Mouse (Mus musculus): ENCODE measurements around the gene Hba-a1. TPM values are rescaled to one million over a fixed set of nuclear protein-coding genes. Genes with fewer than 3 reads are reported as not detected.
"Not testable (repeated sequence)": the region's sequence is repeated elsewhere in the genome, so short reads cannot be mapped to it uniquely, and the experiment has no call there.

The Hba-a1 gene
- total and polyA plus RNA-seq, 2 experiments from 2014 or later, result 405 to 490 TPM

DNA sequence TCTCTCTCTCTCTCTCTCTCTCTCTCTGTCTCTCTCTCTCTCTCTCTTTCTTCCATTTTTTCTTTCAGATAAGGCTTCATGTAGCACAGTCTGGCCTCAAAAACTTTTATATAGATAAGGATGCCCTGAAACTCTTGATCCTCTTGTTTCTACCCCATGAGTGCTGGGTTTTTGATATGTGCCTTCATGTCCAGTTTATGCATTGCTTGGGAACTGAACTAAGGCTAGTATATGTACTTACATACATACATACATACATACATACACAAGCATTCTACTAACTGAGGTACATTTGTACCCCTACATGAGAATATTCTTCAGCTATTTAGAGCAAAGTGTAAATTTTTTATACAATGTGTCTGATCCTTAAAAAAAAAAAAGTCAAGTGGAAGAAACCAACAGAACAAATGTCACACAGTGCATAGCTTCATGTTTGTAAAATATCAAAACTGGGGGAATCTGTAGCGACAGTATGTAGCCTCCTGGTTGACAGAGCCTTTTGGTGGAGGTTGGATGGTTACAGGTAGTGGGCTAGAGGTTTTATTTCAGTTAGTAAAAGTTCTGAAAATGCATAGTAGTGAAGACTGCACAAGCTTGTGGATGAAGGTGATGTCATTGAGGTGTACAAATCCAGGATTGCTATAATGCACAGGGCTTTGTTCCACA lies 14.7 kb downstream of the Hba-a1 start:
- ATAC-seq (no peak), DNase-seq (no peak)
- H3K36me3 ChIP-seq (ENCODE audit: insufficient read depth), result no peaks in the 10 kb centered on the region
- no peak overlapping the region for H3K9ac ChIP-seq
- WGBS, result 98% methylated on average over 1 of the region's 1 CpGs
- TF ChIP-seq CTCF (IDR thresholded peaks at IDR 0.05; ENCODE audit: low read depth), result no peak
- no peak overlapping the region for H3K4me3 ChIP-seq (ENCODE audit: low read depth, low read length)
- no peaks in the 10 kb centered on the region for H3K9me3 ChIP-seq (ENCODE audit: low read length)
- H3K4me1 ChIP-seq (ENCODE audit: insufficient read depth), result 0 out of 2 replicates have a peak, but pooled peaks cover 4% of the 10 kb centered on the region
- H3K27ac ChIP-seq (ENCODE audit: low read depth, low read length), result no peak overlapping the region
- no peak overlapping the region for H3K4me2 ChIP-seq (ENCODE audit: low read depth)
- no peaks in the 10 kb centered on the region for H3K27me3 ChIP-seq (ENCODE audit: insufficient read depth, low read length)

- H3K4me1 ChIP-seq (ENCODE audit: insufficient read depth), result peaks cover 7% of the 10 kb centered on the region; the same call in 1 of the 2 replicates
- WGBS, result 95% methylated on average over 2 of the region's 2 CpGs
- no peak overlapping the region for H3K4me3 ChIP-seq (ENCODE audit: low read depth, low read length)
- H3K36me3 ChIP-seq (ENCODE audit: insufficient read depth), result no peaks in the 10 kb centered on the region
- H3K9ac ChIP-seq, result no peak overlapping the region
- H3K4me2 ChIP-seq (ENCODE audit: low read depth), result no peak overlapping the region
- no peak for TF ChIP-seq CTCF (IDR thresholded peaks at IDR 0.05; ENCODE audit: low read depth)
- H3K9me3 ChIP-seq (ENCODE audit: low read length), result no peaks in the 10 kb centered on the region
- ATAC-seq, result no peak
- no peaks in the 10 kb centered on the region for H3K27me3 ChIP-seq (ENCODE audit: insufficient read depth, low read length)
- no peak for DNase-seq
- H3K27ac ChIP-seq (ENCODE audit: low read depth, low read length), result no peak overlapping the region
Observed at GRCm38 (mm10) chr11:32298532-32298918, 15.2 kb downstream of the Hba-a1 start.

DNA sequence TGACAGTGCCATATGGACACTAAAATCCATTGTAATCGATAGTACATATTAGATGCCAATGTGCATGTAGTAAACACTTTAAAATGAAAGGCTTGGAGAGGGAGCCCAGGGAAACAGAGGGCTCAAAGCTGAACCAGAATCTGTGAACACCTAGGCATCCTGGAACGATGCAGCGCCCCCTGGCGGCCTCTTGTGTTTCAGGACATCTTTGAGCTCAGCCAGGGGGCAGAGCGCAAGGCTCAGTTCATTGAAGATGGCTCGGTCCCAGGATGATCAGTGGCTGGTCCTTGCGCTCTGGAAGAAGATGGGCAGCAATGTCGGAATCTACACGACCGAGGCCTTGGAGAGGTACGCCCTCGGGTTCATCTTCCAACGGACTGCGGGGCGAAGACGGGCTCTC lies 16.6 kb downstream of the Hba-a1 start, which contains the start of gene Hbq1a:
TSS of gene Hbq1a (plus strand) at position 205 of the 400 bp plus-strand sequence.
- H3K9ac ChIP-seq; H3K4me1 ChIP-seq (ENCODE audit: insufficient read depth); H3K27me3 ChIP-seq (ENCODE audit: insufficient read depth, low read length); H3K27ac ChIP-seq (ENCODE audit: low read depth, low read length); H3K36me3 ChIP-seq (ENCODE audit: insufficient read depth); H3K9me3 ChIP-seq (ENCODE audit: low read length): not testable (repeated sequence)
- Histone ChIP-seq H3K4me2 (ENCODE audit: low read depth) (peak within 1 kb of the TSS; percentile 42), H3K4me3 (ENCODE audit: low read depth, low read length) (peak within 1 kb of the TSS; percentile 20; the same call in 1 of the 2 replicates)
- 6% methylated on average over 16 of the region's 16 CpGs for WGBS
- DNase-seq (peak; percentile 71), ATAC-seq (peak; percentile 76)
- peak; percentile 88 for TF ChIP-seq CTCF (IDR thresholded peaks at IDR 0.05; ENCODE audit: low read depth)

GRCm38 (mm10) chr11:32300279-32301267 lies 17.3 kb downstream of the Hba-a1 start:
- H3K9ac ChIP-seq, result no peak overlapping the region
- peak overlapping the region; percentile 20; the same call in 1 of the 2 replicates for H3K4me3 ChIP-seq (ENCODE audit: low read depth, low read length)
- no peaks in the 10 kb centered on the region for H3K27me3 ChIP-seq (ENCODE audit: insufficient read depth, low read length)
- ATAC-seq, result 0 out of 2 replicates have a peak, but pooled peaks have one; percentile 8
- peaks cover 7% of the 10 kb centered on the region; the same call in 1 of the 2 replicates for H3K4me1 ChIP-seq (ENCODE audit: insufficient read depth)
- H3K27ac ChIP-seq (ENCODE audit: low read depth, low read length), result no peak overlapping the region
- 60% methylated on average over 14 of the region's 17 CpGs for WGBS
- no peak for TF ChIP-seq CTCF (IDR thresholded peaks at IDR 0.05; ENCODE audit: low read depth)
- no peaks in the 10 kb centered on the region for H3K9me3 ChIP-seq (ENCODE audit: low read length)
- H3K36me3 ChIP-seq (ENCODE audit: insufficient read depth), result no peaks in the 10 kb centered on the region
- peak overlapping the region; percentile 42 for H3K4me2 ChIP-seq (ENCODE audit: low read depth)
- DNase-seq, result no peak

DNA sequence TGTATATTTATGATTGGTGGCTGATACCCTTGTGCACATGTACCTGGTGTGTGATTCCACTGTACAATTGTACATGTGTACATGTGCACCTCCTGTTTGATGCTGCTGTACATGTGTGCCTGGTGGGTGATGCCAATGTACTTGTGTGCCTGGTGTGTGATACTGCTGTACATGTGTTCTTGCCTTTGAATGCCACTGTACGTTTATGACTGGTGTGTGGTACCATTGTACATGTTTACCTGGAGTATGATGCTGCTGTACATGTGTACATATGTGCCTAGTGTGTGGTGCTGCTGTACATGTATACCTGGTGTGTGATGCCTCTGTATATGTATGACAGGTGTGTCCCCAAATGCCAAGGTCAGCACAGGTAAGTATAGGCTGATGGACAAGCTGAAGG lies 18.2 kb downstream of the Hba-a1 start:
- no peak for TF ChIP-seq CTCF (IDR thresholded peaks at IDR 0.05; ENCODE audit: low read depth)
- DNase-seq, result no peak
- H3K27me3 ChIP-seq (ENCODE audit: insufficient read depth, low read length), result no peaks in the 10 kb centered on the region
- H3K4me3 ChIP-seq (ENCODE audit: low read depth, low read length), result no peak overlapping the region
- H3K27ac ChIP-seq (ENCODE audit: low read depth, low read length), result no peak overlapping the region
- H3K4me1 ChIP-seq (ENCODE audit: insufficient read depth), result peaks cover 7% of the 10 kb centered on the region; the same call in 1 of the 2 replicates
- no peaks in the 10 kb centered on the region for H3K9me3 ChIP-seq (ENCODE audit: low read length)
- WGBS, result 69% methylated on average over 1 of the region's 1 CpGs
- no peak overlapping the region for H3K9ac ChIP-seq
- H3K4me2 ChIP-seq (ENCODE audit: low read depth), result no peak overlapping the region
- no peaks in the 10 kb centered on the region for H3K36me3 ChIP-seq (ENCODE audit: insufficient read depth)
- ATAC-seq, result no peak

GRCm38 (mm10) chr11:32302824-32303419 lies 19.6 kb downstream of the Hba-a1 start:
- peak; percentile 93 for ATAC-seq
- Histone ChIP-seq H3K4me2 (ENCODE audit: low read depth) (no peak overlapping the region), H3K4me1 (ENCODE audit: insufficient read depth) (peaks cover 7% of the 10 kb centered on the region; the same call in 1 of the 2 replicates), H3K4me3 (ENCODE audit: low read depth, low read length) (no peak overlapping the region), H3K9me3 (ENCODE audit: low read length) (no peaks in the 10 kb centered on the region), H3K27me3 (ENCODE audit: insufficient read depth, low read length) (no peaks in the 10 kb centered on the region), H3K9ac (no peak overlapping the region), H3K36me3 (ENCODE audit: insufficient read depth) (no peaks in the 10 kb centered on the region), H3K27ac (ENCODE audit: low read depth, low read length) (0 out of 2 replicates have a peak overlapping the region, but pooled peaks have one; percentile 15)
- no peak; the same call in 1 of the 2 replicates for TF ChIP-seq CTCF (IDR thresholded peaks at IDR 0.05; ENCODE audit: low read depth)
- 25% methylated on average over 2 of the region's 2 CpGs for WGBS
- peak; percentile 78 for DNase-seq
